Mouse (Mus musculus) activated CD4-positive, CD25-positive, alpha-beta regulatory T cell, adult 9 weeks (primary cell): ENCODE data around the gene Creb3l2. TPM values are rescaled to one million over a fixed set of nuclear protein-coding genes. Genes with fewer than 3 reads are reported as not detected.

Experiments used
- polyA plus RNA-seq: library from polyadenylated mRNA; unstranded; fragments of 100-300 nt; shearing (Covaris generic); gene quantifications from one replicate; pipeline ENCODE4 v1.2.1, GENCODE M21; 2017

Gene Creb3l2
- 8.9 TPM for polyA plus RNA-seq

DNA sequence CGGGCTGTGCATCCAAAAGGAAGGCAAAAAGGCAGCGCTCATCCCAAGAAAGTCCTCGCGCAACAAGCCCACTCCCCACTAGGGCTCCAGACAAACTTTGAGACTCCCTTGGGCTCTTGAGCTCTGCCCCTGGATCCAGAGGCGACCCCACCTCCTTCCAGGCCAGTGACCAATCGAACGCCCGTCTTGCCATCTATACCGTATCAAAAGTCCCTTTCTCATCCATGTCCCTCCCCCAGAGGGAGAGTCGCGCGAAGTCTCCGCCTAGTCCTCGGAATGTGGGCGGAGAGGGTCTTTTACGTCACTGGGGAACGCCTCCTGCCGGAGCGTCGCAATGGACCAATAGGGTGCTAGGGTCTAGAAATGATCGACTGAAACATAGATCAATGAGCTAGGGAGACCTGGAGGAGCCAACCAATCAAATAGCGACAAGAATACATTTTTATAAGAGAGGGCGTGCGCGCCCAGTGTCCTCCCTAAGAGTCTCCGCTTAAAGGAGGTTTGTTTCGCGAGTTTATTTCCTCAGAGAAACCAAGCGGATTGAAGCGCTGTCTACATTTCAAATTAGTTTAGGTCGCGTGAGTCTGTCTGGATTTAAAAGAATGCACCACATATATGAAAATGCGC is at the start of gene Creb3l2:
Gene Creb3l2, minus strand, starts transcription at position 106 of the 627 bp plus-strand sequence.

DNA sequence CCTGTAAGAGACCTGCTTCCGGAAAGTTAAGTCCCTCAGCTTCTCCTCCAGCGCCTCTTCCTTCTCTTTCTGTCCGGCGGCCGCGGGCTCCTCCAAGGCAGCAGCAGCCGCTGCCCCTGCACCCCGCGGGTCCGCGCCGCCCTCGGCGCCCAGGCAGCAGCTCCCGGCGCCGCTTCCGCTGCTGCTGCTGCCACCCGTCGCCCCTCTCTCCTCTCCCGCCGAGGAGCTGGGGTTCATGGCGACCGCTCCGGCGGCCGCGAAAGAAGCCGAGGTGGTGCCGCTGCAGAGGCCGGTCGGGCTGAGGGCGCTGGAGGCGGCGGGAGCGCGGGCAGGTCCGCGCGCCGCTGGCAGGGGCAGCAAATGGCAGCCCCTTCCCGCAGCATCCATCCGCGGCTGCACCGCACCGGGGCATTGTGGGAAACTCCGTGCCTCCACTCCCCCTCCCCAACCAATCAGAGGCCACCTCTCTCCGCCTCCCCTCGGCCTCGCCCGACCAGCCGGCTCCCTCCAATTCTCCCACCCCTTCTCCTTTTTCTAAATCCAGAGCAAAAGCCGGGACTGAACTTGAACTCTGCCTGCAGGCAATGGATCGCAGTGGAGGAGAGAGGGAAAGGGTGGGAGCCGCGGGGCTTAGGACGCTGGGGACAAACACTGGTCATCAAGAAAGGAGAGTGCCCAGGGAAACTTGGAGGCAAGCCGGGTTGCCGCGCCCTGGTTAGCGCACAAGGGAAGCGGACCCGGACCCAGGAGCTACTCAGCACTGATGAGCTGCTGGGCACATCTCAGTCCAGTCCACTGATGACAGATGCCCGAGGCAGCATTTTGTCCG is 142.2 kb downstream of the Creb3l2 start, which contains the start of gene Dgki:
Gene Dgki, minus strand, starts transcription at position 623 of the 829 bp plus-strand sequence.

Other genes with a start within 250 kb of the Creb3l2 start
- gene Dgki, start 142.0 kb downstream of the Creb3l2 start, polyA plus RNA-seq = 0.27 TPM
- gene Akr1d1, start 88.0 kb upstream of the Creb3l2 start, polyA plus RNA-seq = not detected